Mouse (Mus musculus) ovary, postnatal 10 days (tissue): ENCODE data around the gene Tns1.
"Not testable (repeated sequence)": the region's sequence is repeated elsewhere in the genome, so short reads cannot be mapped to it uniquely, and the experiment has no call there.

Source experiments
- DNase-seq: peaks from one replicate; pipeline ENCODE4 v3.0.0; 2022; ENCODE audit warnings: low spot score

Gene Tns1

DNA sequence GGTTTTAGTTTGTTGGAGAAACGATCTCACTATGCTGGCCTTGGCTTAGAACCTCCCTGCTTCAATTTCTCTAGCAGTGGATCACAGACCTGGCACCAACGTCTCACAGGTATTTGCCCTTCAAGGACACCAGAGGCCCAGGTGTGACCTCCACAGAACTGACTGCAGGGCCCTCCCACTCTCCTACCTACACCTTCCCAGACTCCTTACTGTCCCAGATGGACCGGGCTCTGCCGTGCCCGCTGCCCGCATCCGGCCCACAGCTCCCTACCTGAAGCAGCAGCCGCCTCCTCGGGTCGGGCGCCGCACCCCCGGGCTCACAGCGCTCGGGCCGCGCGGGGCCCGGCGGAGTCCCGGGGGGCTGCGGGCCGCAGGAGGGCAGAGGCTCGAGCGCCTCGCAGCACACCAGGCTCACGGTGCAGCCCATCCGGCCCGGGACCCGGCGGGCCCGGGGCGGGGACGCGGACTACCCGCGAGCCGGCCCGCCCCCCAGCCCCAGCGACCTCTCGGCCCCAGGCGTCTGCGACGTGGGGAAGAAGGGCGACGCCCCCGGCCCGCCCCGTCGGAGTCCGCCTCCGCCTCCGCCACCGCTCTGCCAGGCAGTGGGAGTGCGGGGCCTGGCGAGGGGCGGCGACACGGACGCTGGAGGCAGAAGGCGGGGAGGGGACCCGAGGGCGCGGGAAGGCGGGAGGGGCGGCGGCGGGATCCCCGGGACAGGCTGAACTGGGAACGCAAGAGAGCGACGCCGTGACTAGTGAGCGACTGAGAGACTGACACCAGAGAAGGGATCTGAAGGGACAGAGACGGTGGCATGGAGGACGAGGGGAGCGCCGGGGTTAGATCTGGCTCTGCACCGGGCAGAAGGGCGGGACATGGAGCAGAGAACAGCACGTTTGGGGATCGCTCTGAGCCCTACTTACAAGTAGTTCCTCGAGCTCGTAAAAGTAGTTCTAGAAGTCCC lies at the start of gene Tns1:
Gene Tns1 (minus strand): TSS at position 429 of the 961 bp plus-strand sequence.
- no peak for DNase-seq

DNA sequence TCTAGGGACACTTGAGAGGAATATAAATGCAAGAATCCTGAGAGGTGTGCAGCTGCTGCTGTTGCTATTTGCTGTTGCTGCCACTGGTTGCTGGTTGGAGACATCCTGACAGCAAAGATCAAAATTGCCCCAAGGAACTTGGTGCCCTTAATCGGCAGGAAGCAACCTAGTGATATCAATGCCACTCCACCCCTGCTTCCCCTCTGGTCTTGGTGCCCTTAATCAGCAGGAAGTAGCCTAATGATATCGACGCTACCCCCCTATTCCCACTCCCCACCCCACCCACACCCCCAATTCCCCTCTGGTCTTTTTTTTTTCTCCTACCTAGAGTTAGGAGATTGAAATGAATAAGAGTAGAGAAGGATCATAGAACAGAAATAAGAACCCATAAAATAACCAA lies 48.5 kb upstream of the Tns1 start:
- no peak for DNase-seq

DNA sequence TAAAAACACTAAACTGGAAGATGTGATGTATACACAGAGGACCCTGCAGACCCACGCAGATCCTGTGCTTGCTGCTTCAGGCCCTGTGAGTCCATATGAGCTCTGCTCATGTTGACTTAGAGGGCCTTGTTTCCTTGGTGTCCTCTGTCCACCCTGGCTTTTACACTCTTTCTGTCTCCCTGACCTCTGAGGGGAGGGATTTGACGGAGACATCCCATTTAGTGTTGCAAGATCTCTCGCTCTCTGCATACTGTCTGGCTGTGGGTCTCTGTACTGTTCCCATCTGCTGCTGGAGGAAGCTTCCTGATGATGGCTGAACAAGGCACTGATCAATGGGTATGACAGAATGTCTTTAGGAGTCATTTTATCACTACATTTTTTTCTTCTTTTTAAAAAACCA lies 45.5 kb upstream of the Tns1 start:
- no peak for DNase-seq

DNA sequence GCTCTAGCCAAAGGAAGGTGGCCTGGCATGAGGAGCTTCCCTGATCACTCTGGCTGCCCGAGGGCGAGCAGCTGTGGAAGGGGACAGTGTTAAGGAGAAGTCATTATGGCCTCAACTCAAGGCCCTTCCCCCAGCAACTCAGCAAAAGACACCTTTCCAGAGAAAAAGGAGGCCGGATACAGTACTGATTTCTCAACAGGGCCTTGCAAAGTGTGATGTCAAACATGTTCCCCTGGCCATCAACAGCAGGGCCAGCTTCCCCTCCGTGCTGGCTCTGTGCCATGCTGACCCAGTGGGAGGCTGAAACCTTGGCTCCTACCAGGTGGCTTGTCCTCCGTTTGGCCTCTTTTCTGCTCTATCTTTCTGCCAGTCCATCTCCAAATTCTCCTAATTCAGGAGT lies 42.9 kb upstream of the Tns1 start:
- no peak for DNase-seq

DNA sequence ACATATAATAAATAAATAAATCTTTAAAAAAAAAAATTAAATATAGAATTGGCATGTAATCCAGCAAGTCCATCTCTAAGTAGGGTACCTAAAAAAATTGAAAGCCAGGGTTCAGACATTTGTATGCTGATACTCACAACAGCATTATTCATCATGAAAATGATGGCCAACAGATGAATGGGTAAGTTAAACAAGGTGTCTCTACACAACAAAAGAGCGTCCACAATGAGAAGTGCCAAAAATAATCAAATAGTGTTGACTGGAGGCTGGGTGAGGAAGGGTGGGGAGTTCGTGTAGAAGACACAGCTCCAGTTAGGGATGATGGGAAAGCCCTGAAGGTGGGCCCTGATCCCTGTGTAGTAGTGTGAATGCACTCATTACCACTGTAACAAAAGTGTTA lies 35.8 kb upstream of the Tns1 start:
- DNase-seq: no peak

DNA sequence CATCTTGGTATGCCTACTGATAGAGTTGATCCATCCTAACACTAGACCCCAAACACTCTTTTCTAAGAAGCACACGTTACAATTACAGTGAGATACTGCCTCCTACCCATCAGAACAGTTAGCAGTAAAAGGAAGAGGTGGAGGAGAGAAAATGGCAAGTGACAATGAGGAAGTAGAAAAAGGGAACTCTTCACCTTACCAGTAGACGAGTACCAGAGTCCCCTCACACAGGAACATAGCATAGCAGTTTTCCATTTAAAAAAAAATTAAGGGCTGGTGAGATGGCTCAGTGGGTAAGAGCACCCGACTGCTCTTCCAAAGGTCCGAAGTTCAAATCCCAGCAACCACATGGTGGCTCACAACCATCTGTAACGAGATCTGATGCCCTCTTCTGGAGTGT lies 35.4 kb upstream of the Tns1 start:
- DNase-seq: not testable (repeated sequence)

DNA sequence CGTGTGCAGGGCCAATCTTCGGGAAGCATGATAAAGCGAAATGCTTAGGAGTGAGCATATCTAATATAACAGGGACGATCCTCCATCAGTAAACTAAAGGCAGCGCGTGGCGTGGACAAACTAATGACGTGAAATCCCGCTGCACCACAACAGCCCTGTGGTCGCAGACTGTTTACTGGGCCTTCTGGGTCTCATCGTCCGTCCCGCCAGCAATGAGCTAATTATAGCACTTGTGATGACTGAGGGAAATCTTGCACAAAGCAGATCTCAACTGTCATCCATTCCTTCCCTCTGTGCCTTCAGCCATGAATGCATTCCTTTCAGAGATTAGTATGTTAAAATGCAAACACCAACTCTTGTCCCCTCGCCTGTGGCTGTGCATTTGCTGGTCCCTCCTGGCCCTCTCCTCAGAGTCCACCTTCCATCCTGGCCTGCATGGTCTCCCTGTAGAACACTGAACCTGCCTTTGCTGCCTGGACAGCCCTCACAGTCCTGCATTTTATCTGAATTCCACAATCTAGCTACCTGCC lies 32.2 kb upstream of the Tns1 start:
- DNase-seq: no peak

DNA sequence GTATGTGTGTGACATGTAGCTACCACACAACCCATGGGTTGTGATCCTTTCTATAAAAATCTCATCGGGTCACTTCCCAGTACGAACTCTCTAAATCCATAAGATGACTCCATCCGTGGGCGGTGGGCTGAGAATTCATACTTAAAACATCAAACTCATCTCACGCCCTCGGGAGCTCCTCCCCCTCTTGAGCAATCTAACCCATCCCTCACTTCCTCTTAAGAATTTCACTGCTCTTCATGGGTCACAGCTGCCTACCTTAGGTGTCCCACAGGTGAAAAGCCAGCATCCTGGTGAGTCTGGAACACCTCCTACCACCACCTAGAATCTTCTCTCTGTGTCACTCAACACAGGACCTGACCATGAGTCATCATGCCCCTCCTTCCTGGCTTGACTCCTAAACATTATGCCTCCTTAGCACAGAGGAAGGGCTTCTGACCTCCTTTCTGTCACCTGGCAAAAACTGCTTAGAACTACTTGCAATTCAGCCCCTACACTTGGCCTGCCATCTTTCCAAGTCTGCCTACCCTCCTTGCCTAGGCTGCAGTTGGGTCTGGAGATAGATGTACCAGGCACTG lies 31.3 kb upstream of the Tns1 start:
- DNase-seq: no peak

DNA sequence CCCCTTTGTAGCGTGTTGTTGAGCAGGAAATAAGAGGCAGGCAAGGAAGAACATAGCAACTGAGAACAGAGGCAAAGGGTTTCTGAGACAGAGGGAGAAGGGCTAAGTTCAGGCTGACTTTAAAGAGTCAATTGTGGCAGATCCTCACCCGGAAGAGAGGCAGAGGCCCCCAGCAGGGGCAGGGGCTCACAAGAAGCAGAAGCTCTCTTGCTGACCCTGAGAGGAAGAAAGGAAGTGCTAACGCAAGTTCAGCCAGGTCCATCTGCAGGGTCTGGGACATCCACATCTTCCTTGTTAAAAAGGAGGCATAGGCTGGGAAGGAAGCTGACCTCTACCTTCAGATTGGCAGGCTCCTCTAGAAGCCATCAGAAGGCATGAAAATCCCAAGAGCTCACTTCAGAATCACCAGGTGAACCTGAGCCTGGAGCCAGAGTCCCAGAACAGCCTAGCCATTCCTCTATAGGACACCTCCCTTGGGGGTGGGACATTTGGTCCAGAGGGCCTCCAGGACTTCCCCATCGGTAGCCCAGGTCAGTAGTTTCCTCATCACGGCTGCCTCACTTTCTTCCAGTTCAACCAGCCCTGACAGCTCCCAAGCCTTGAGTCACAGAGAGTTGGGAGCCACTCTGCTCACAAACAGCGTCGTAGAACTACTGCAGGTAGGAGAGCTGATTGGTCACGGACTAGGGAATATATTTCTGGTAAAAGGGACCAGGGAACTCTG lies 29.4 kb upstream of the Tns1 start, which contains the start of gene Cxcr2:
Gene Cxcr2 (plus strand): TSS at position 529 of the 724 bp plus-strand sequence.
- no peak for DNase-seq

DNA sequence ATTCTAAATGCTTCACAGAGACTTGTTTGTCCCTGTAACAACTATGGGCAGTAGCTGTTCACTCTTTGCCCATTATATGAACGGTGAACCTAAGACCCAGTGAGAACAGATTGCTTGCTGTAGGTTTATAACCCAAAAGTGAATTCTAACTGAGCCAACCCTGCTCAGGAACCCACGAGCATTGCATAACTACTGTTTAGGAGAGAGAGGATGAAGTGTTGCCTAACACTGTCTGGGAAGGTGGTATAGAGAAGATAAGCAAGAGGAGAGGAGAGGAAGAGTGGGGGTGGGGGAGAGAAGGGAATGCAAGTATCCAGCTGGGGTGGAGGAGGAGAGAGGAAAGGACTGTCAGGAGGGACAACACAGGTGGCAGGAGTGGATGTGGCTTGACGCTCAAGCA lies 26.8 kb upstream of the Tns1 start:
- no peak for DNase-seq

DNA sequence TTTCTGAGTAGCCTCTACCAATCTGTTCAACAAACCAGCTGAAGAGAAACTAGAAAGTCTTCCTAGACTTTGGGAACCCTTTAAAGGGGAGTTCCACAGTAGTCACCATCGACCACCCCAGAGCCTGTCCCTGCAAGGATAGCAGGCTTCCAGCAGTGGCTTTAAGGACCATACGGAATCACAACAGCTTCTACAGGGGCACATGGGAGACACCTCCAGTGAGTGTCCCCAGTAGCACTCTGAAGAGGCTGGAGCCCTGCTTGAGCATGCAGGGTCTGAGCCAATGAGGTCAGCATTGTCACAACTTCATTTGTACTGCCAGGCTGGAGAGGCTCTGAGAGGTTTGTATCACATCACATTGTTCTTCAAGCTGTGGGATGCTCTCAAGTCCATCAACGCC lies 25.9 kb upstream of the Tns1 start:
- DNase-seq: no peak

DNA sequence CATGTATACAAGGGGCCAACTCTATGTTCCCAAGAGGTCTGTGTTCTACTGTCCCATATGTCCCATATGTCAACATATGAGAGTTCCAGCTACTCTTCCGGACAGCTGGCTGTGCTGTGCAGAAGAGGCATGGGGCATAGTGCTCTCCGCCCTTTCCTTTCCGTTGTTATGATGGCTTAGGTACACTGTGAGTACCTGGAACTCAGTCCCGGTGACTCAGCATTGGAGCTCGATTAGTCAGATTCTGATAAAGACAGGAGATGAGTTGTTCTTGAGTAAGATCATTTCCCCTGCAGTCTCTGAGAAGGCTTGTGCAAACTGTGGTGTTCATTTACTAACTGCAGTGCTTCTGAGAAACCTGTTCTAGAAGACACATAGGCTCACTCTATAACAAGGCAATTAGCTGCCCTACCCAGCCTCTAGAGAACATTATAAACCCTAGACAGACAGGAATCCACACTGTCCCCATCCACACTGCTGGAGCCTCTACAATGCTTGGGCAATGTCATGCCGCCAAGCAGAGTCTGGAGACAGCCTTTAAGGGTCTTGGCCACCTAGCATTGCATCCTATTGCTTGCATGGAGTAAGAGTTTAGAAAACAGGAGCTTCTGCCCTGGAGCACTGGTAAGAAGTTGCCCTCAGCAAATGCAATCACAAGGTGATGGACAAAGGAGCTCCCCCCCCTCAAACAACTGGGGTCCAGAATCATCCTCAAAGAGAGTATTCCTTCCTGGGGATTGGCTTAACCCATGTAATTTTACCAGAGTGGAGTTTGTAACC lies 25.0 kb upstream of the Tns1 start:
- no peak for DNase-seq

DNA sequence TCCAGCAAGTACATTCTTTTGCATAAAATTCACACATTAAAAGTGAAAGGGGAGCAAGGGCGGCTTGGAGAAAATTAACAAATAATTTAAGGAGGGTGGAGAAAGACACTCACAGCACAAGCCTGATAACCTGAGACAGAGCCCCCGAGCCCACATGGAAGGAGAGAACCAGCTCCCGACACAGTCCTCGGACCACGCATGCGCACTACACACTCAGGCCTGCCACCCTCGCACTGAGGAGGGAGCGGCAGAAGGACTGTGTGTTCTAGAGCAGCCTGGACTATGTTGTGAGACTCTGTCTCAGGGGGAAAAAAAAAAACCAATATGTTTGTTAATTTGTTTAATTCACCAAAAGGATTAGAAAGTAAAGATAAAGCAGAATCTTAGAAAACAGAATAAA lies 17.5 kb upstream of the Tns1 start:
- DNase-seq: no peak

DNA sequence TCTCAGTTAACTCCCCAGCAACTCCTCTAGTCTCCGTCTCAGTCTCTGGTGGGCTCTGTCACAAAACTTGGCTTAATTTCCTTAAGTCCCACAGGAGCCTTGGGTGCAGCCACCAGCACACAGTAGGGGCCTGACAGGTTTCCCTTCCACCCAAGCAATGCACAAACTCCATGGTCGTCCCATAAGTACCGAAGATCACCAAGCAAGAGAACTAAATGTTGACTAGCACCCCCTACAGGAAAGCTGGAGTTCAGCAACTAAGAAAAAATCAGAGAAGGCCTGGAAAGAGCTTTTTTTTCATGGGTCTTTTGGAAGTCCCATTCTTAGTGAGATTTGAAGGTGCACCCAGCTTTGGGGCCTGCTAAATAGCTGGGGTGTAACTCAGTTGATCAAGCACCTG lies 15.2 kb upstream of the Tns1 start:
- DNase-seq: no peak

DNA sequence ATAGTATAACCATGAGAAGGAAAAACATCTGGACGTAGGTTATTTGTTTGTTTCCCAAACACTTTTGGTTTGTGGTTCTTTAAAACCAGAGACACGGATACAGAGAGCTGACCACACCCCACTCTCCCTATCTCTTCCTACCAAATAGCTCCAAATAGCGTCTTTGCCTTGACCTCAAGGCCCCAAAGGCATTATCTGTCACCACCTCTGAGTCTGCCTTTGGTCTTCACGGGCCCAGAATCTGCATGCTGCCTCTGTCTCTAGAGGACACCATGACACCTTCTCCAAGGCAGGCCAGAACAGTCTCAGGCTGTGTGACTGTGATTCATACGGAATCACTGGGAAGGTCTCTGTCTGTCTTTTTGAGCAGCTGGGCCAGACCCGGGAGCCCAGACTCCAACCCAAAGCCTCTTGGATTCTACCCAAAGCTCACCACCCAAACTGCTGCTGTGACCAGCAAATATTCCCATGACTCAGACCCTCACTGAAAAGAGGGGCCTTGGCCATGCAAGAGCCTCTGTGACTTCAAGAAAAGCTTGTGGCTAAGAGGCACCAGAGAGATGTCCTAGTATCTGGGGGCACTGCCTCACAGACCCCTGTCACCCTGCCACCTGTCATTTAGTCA lies 11.2 kb upstream of the Tns1 start:
- DNase-seq: no peak

DNA sequence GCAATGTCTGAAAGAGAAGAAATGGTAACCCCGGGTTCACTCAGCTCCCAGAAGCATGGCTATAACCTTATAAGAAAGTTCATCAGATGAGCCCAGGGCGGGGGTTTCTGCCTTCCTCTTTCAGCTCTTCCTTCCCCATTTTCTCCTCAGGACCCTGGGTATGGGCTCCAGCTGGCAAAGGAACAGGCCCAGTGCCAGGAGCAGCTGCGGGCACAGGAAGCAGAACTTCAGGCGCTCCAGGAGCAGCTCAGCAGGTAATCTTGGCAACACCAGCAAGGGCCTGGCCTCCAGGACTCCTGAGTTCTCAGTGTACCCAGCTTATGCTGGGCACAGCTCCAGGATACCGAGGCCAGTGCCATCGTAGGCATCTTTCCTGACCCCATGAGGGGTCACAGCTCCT lies 9.7 kb upstream of the Tns1 start:
- DNase-seq: no peak

DNA sequence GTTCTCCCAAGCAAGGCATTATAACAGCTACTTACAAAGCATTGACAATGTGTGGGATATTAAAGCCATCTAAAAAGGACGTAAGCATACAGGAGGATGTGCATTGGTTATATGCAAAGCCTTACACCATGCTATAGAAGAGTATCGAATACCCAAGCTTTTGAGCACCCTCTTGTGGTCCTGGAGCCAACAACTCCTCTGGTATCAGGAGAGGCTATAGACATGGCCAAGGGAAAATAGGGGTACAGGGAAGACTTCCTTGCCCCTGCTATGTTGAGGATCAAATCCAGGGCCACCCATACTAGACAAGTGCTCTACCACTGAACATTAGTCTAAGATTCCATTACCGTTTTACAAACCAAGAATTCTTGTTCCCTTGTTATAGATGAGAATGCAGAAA lies 7.8 kb upstream of the Tns1 start:
- no peak for DNase-seq

DNA sequence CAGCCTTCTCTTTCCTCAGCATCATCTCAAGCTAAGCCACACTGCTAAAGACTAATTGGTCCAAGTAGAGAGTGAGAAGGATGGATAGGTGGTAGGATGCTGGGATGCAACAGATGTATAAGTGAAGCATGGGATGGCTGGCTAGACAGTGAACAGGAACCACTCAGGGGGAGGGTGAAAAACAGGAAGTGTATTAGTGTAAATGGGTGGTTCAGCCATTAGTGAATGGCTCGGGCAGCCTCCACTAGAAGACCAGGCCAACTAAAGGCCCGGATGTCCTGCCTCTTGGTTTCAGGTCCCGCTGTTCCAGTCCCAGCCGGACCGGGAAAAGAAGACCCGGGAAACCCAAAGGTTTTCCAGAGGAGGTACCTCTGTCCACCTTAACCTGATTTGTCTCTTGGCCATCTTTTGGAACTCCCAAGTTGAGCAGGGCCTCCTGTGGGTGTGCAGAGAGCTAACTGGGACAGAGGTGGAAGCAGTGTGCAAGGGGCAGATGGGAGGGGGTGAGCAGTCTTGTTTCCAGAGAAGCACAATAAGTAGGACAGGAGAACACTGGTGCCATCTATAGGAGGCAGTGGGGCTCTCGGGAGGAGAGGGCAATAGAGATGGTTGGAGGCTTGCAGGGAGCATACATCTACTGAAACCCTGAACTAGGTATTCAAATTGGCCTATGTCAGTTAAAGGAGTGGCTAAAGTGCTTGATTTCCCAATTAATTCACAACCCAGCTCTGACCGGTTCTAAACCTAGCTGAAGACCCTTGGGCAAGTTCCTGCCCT lies 6.8 kb upstream of the Tns1 start:
- DNase-seq: no peak

DNA sequence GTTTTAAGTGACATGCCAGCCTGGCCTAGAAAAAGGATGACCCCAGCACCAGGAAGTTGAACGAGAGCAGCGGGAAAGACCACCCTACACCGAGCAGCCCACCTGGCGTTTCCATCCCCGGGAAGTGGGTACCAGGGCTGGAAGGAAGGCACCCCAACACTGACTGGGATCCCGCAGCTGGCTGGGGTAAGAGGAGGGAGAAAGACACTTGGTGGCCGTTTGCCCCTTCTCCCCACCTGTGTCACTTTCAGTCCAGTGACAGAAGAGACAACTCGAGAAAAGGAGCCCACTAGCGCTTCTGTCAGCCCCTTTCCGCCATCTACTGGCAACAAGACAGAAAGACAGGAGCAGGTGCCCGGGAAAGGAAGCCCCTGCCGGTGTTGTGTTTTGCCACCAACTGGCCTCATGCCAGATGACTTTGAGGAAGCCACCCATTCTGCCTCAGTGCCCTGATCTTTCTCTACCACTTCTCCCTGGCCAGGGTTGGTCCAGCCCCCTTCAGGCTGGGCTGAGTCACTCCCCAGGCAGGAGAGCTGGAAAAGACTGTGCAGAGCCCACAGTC lies 823 bp upstream of the Tns1 start, which contains the start of gene Rufy4:
Gene Rufy4 (plus strand): TSS at position 551 of the 562 bp plus-strand sequence.
- DNase-seq: peak; percentile 48

DNA sequence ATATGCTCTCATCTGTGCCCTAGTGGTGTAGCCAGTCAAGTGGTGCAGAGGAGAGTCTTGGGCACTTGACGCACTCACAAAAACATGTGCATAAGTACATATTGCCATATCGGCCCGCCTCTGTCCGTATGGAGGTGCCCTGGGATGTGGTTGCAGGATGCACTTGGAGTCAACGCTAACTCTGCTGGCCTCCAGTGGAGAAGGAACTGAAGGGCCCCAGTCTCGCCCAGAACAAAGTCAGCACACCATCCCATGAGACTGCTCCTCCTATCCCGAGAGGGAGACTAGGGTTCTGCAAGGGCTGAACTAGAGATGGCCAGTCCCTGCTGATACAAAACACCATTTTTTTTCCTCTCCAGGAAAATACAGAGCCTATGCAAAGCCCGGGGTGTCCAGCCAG lies 1.0 kb downstream of the Tns1 start:
- DNase-seq: no peak
